10 mouse cellular contexts compared by ENCODE assay signal in genomic region chr3:24782784-24783461, GRCm38 (mm10).
DNase-seq lines count a peak whose midpoint lies in the region; ATAC-seq lines count a peak whose summit lies in the region.
"Had no signal": no experiment of that assay in that cellular context is flagged by ENCODE, and none has a peak within 500 bp of the region (broad histone marks: within the 10 kb centered on the region; RNA-seq: fewer than 3 reads in every experiment).

No protein-coding gene starts in this region.

- H3K4me3 ChIP-seq in embryonic facial prominence, embryonic 12.5 days, result no peak overlapping the region

- no peaks in the 10 kb centered on the region for H3K9me3 ChIP-seq in embryonic facial prominence, embryonic 12.5 days

- 47% methylated on average over 10 of the region's 10 CpGs for WGBS in embryonic facial prominence, embryonic 12.5 days

- no peaks in the 10 kb centered on the region for H3K27me3 ChIP-seq in embryonic facial prominence, embryonic 12.5 days

- no peak overlapping the region for H3K9ac ChIP-seq in embryonic facial prominence, embryonic 12.5 days

- DNase-seq in embryo, embryonic 9.5 days (ENCODE audit: extremely low spot score), result peak; percentile 6
- DNase-seq in embryo, embryonic 10.5 days (ENCODE audit: low spot score), result no peak
- peak; percentile 2 for DNase-seq in kidney, postnatal 14 days
- peak; percentile 6 for DNase-seq in lung, postnatal 10 days
- no peak for DNase-seq in c-Kit-positive CD71-positive TER-119-positive erythroid progenitor cells, embryonic 14.5 days (ENCODE audit: low spot score)
- no peak for DNase-seq in gastrocnemius, postnatal 25 days
- no peak for DNase-seq in thymus, postnatal 14 days
- DNase-seq: adrenal gland, postnatal 14 days had no signal

- H3K36me3 ChIP-seq in embryonic facial prominence, embryonic 12.5 days, result no peaks in the 10 kb centered on the region

- no peak for ATAC-seq in embryonic facial prominence, embryonic 12.5 days (ENCODE audit: insufficient number of reproducible peaks, insufficient read depth, low FRiP score, low TSS enrichment)
- ATAC-seq: hindbrain, embryonic 16.5 days had no signal

- H3K27ac ChIP-seq in embryonic facial prominence, embryonic 12.5 days, result no peak overlapping the region

- 0 out of 2 replicates have a peak overlapping the region, but pooled peaks have one; percentile 0 for H3K4me2 ChIP-seq in embryonic facial prominence, embryonic 12.5 days (replicated peaks)

- 0 out of 2 replicates have a peak, but pooled peaks cover 3% of the 10 kb centered on the region for H3K4me1 ChIP-seq in embryonic facial prominence, embryonic 12.5 days

Comparison
In these comparisons a context has a peak if more than half of its experiments do, and no peak if none do; other contexts are left out.
1. DNase-seq: peak in embryo, embryonic 9.5 days (single experiment), kidney, postnatal 14 days (single experiment) and lung, postnatal 10 days (single experiment); none in embryo, embryonic 10.5 days (single experiment), c-Kit-positive CD71-positive TER-119-positive erythroid progenitor cells, embryonic 14.5 days (single experiment), gastrocnemius, postnatal 25 days (single experiment) and thymus, postnatal 14 days (single experiment).